Mouse (Mus musculus) heart, embryonic 11.5 days (tissue): Measurements from ENCODE around the gene 1700086D15Rik. TPM values are rescaled to one million over a fixed set of nuclear protein-coding genes. Genes with fewer than 3 reads are reported as not detected.
A peak's percentile ranks its signal among the peaks of the same experiment; 100 is the strongest.

Experiments
- ATAC-seq: fragments of 200-750 bp; cut with Nextera tagmentation; replicated peaks from 2 replicates; pipeline ENCODE4 v1.8.0; 2017; ENCODE audit warnings: moderate library complexity; ENCODE audit not compliant: insufficient number of reproducible peaks, low FRiP score, low TSS enrichment
- H3K27ac ChIP-seq: fragments of 300-500 bp; sonication (generic); 2 replicates; pipeline ENCODE4 v1.5.1; 2014; ENCODE audit warnings: mild to moderate bottlenecking, low read depth, low read length
- H3K27me3 ChIP-seq: fragments of 300-500 bp; sonication (generic); 2 replicates; pipeline ENCODE4 v1.6.1; 2014; ENCODE audit warnings: mild to moderate bottlenecking, low read length, mixed read lengths; ENCODE audit not compliant: control insufficient read depth, insufficient read depth
- H3K36me3 ChIP-seq: fragments of 300-500 bp; sonication (generic); 2 replicates; pipeline ENCODE4 v1.6.1; 2014; ENCODE audit warnings: mild to moderate bottlenecking, low read length, moderate library complexity, mixed read lengths; ENCODE audit not compliant: control insufficient read depth, insufficient read depth
- H3K4me1 ChIP-seq: fragments of 300-500 bp; sonication (generic); 2 replicates; pipeline ENCODE4 v1.6.1; 2014; ENCODE audit warnings: low read length; ENCODE audit not compliant: control insufficient read depth, insufficient read depth
- H3K4me2 ChIP-seq: fragments of 300-500 bp; sonication (generic); 2 replicates; pipeline ENCODE4 v1.6.1; 2014; ENCODE audit warnings: mild to moderate bottlenecking, moderate library complexity
- H3K4me3 ChIP-seq: fragments of 300-500 bp; sonication (generic); 2 replicates; pipeline ENCODE4 v1.5.1; 2014; ENCODE audit warnings: low read depth, low read length
- H3K9ac ChIP-seq: fragments of 300-500 bp; sonication (generic); 2 replicates; pipeline ENCODE4 v1.6.1; 2014; ENCODE audit warnings: mild to moderate bottlenecking, low read depth, low read length, moderate library complexity
- H3K9me3 ChIP-seq: fragments of 300-500 bp; sonication (generic); replicated peaks from 2 replicates; pipeline ENCODE4 v1.6.1; 2016; ENCODE audit warnings: low read length; ENCODE audit not compliant: control insufficient read depth
- WGBS: fragments of 180-500 bp; shearing (Covaris S2); extraction: QIAGEN DNeasy Blood & Tissue Kit; methylation state at CpG from one replicate; pipeline ENCODE4 v1.1.7; 2014; ENCODE audit not compliant: insufficient replicate concordance; 5-methylcytosine and 5-hydroxymethylcytosine counted together
- polyA plus RNA-seq: library from polyadenylated mRNA; unstranded; fragments of >200 nt; fragmentation: Nextera tagmentation; extraction: Ambion mirVana; gene quantifications from 2 replicates; pipeline ENCODE4 v1.2.1, GENCODE M21; 2014

1700086D15Rik gene
- polyA plus RNA-seq, 1 experiment from 2014 or later = 0.43 TPM

GRCm38 (mm10) chr11:65126566-65126965 lies 33.1 kb downstream of the 1700086D15Rik start:
- Histone ChIP-seq H3K9me3 (no peaks in the 10 kb centered on the region), H3K27me3 (no peaks in the 10 kb centered on the region), H3K4me3 (no peak overlapping the region), H3K9ac (no peak overlapping the region), H3K4me2 (no peak overlapping the region), H3K4me1 (peaks cover 24% of the 10 kb centered on the region), H3K27ac (no peak overlapping the region), H3K36me3 (no peaks in the 10 kb centered on the region)
- WGBS = 70% methylated on average over 9 of the region's 9 CpGs
- no peak for ATAC-seq

- no peaks in the 10 kb centered on the region for H3K36me3 ChIP-seq
- peak overlapping the region; percentile 47 for H3K4me2 ChIP-seq
- ATAC-seq = peak; percentile 77
- WGBS = 38% methylated on average over 8 of the region's 8 CpGs
- H3K4me1 ChIP-seq = peaks cover 27% of the 10 kb centered on the region
- no peak overlapping the region for H3K4me3 ChIP-seq
- no peaks in the 10 kb centered on the region for H3K9me3 ChIP-seq
- H3K27ac ChIP-seq = peak overlapping the region; percentile 50
- no peak overlapping the region for H3K9ac ChIP-seq
- no peaks in the 10 kb centered on the region for H3K27me3 ChIP-seq
Measured at GRCm38 (mm10) chr11:65124913-65125418, 34.7 kb downstream of the 1700086D15Rik start.

GRCm38 (mm10) chr11:65120276-65120675 lies 39.4 kb downstream of the 1700086D15Rik start:
- H3K4me2 ChIP-seq = no peak overlapping the region
- H3K9me3 ChIP-seq = no peaks in the 10 kb centered on the region
- no peak for ATAC-seq
- no peaks in the 10 kb centered on the region for H3K27me3 ChIP-seq
- H3K9ac ChIP-seq = no peak overlapping the region
- H3K4me3 ChIP-seq = no peak overlapping the region
- peaks cover 10% of the 10 kb centered on the region; the same call in 1 of the 2 replicates for H3K4me1 ChIP-seq
- H3K27ac ChIP-seq = no peak overlapping the region
- 76% methylated on average over 4 of the region's 4 CpGs for WGBS
- no peaks in the 10 kb centered on the region for H3K36me3 ChIP-seq

- H3K27me3 ChIP-seq = no peaks in the 10 kb centered on the region
- WGBS = 85% methylated on average over 6 of the region's 6 CpGs
- no peak for ATAC-seq
Measured at GRCm38 (mm10) chr11:65115811-65116210, 43.9 kb downstream of the 1700086D15Rik start.

GRCm38 (mm10) chr11:65112086-65112485 lies 47.6 kb downstream of the 1700086D15Rik start:
- WGBS = 52% methylated on average over 4 of the region's 4 CpGs
- no peak for ATAC-seq
- no peaks in the 10 kb centered on the region for H3K9me3 ChIP-seq
- no peaks in the 10 kb centered on the region for H3K27me3 ChIP-seq
- H3K9ac ChIP-seq = no peak overlapping the region
- peaks cover 26% of the 10 kb centered on the region for H3K4me1 ChIP-seq
- H3K4me3 ChIP-seq = no peak overlapping the region
- no peak overlapping the region for H3K4me2 ChIP-seq
- no peaks in the 10 kb centered on the region for H3K36me3 ChIP-seq
- no peak overlapping the region for H3K27ac ChIP-seq

More at GRCm38 (mm10) chr11:65115811-65116210, 43.9 kb downstream of the 1700086D15Rik start:
- Histone ChIP-seq H3K9ac (no peak overlapping the region), H3K9me3 (no peaks in the 10 kb centered on the region), H3K27ac (no peak overlapping the region), H3K4me2 (no peak overlapping the region), H3K4me1 (peaks cover 13% of the 10 kb centered on the region), H3K36me3 (no peaks in the 10 kb centered on the region), H3K4me3 (no peak overlapping the region)

- Histone ChIP-seq H3K27ac (no peak overlapping the region), H3K9me3 (no peaks in the 10 kb centered on the region), H3K36me3 (no peaks in the 10 kb centered on the region), H3K4me1 (peaks cover 26% of the 10 kb centered on the region), H3K27me3 (no peaks in the 10 kb centered on the region), H3K4me2 (no peak overlapping the region), H3K4me3 (no peak overlapping the region), H3K9ac (no peak overlapping the region)
- WGBS = 59% methylated on average over 5 of the region's 5 CpGs
- no peak for ATAC-seq
Measured at GRCm38 (mm10) chr11:65111651-65112050, 48.0 kb downstream of the 1700086D15Rik start.

GRCm38 (mm10) chr11:65110058-65110457 lies 49.6 kb downstream of the 1700086D15Rik start:
- Histone ChIP-seq H3K4me2 (no peak overlapping the region), H3K27me3 (no peaks in the 10 kb centered on the region), H3K9me3 (no peaks in the 10 kb centered on the region), H3K9ac (no peak overlapping the region), H3K27ac (no peak overlapping the region), H3K36me3 (no peaks in the 10 kb centered on the region), H3K4me1 (peaks cover 26% of the 10 kb centered on the region), H3K4me3 (no peak overlapping the region)
- 50% methylated on average over 10 of the region's 10 CpGs for WGBS
- ATAC-seq = no peak

- Histone ChIP-seq H3K4me1 (peaks cover 26% of the 10 kb centered on the region), H3K27me3 (no peaks in the 10 kb centered on the region), H3K27ac (0 out of 2 replicates have a peak overlapping the region, but pooled peaks have one; percentile 29), H3K4me3 (no peak overlapping the region), H3K9ac (no peak overlapping the region), H3K9me3 (no peaks in the 10 kb centered on the region), H3K36me3 (no peaks in the 10 kb centered on the region), H3K4me2 (no peak overlapping the region)
- WGBS = 67% methylated on average over 5 of the region's 5 CpGs
- no peak; the same call in 1 of the 2 replicates for ATAC-seq
Measured at GRCm38 (mm10) chr11:65107734-65108171, 51.9 kb downstream of the 1700086D15Rik start.

GRCm38 (mm10) chr11:65107151-65107550 lies 52.5 kb downstream of the 1700086D15Rik start:
- no peaks in the 10 kb centered on the region for H3K9me3 ChIP-seq
- no peak overlapping the region for H3K27ac ChIP-seq
- no peaks in the 10 kb centered on the region for H3K36me3 ChIP-seq
- no peak overlapping the region for H3K4me3 ChIP-seq
- H3K9ac ChIP-seq = no peak overlapping the region
- no peaks in the 10 kb centered on the region for H3K27me3 ChIP-seq
- 77% methylated on average over 4 of the region's 4 CpGs for WGBS
- H3K4me2 ChIP-seq = no peak overlapping the region
- H3K4me1 ChIP-seq = peaks cover 24% of the 10 kb centered on the region
- ATAC-seq = no peak
